Mouse (Mus musculus) lung, postnatal 4 days (tissue): ENCODE results near the gene Bub3.

Experiments
- DNase-seq, 2 experiments: peaks; one replicate each; pipeline ENCODE4 v3.0.0; 2021

Bub3 gene

DNA sequence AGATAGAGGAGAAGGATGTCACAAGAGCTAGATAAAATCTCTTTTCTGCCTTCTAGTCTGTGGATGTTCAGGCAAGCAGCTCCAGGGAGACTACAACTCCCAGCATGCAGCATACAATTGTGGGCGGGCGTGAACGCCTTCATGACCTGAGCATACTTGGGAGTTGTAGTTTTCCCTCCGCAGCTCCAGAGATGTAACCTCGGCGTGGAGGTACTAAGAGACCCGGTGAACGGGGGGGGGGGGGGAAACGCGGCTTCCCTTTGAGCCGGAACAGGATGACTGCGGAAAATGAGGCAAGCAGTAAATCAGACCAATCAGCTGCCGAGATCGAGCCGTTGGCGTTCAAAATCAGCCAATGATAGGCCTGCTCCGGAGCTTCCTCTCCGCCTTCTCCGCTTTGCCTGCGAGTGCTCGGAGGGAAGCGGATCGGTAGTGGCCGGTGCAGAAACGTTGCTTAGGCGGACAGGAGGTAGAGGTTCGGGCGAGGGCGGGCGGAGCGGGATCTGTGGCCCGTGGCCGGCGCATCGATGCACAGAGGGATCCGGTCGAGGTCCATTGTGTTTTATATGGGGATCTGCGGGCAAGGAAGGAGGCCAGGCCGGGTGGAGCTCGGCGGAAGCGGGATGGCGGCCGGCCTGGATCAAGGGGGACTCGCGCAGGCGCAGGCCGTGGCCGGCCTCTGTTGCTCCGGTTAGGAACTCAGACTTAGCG is at the start of gene Bub3:
Gene Bub3 (plus strand): TSS at position 237 of the 711 bp plus-strand sequence.
- peak; percentile 92 to 95 for DNase-seq

- peak; percentile 80 to 87 for DNase-seq
Observed at GRCm38 (mm10) chr7:131539979-131540378, 20.0 kb upstream of the Bub3 start.

DNA sequence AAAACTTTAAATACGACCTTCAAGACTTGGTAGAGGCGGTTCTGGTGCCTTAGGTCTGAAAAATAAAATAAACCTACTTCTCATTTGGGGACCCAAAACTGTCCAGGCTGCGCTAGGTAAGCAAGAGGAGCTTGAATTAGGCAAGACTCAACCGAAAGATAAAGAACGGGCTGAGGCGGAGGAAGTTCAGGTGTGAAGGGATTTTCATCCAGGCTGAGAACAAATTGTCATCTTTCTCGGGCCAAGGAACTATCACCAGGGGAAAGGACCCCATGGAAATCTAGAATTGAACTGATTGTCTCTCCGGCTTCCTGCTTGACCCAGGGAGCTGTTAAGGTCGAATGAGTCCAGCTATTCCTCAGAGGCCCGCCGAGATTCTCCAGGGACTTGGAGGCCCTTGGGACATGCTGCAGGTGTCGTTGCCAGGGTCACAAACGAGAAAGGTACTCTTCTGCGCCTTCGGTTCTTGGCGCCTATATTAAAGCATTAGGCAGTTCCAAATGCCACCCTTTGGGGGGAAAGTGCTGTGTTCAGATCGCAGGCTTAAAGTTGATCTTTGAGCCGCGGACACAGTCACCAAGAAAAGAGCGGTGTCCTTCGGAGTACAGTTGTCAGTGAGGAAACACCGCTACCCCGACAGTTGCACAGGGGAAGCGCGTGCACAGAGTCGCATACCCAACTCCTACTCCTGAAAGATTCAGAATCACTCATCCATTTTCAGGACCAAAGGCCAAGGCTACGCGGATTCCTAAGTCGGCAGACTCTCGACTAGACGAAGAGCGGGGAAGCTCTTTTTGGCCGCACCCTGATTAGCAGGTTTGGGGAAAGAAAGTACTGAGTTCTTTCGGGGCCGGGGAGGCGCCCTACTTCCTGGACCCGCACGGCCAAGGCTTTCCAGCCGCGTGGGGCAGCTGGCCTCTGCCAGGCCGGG is 18.6 kb upstream of the Bub3 start:
- DNase-seq: no peak

GRCm38 (mm10) chr7:131542115-131542871 is 17.7 kb upstream of the Bub3 start, which contains the start of gene Hmx3:
Gene Hmx3 (plus strand): TSS chr7:131542867.
- peak in 1 of 2 experiments; percentile 26 for DNase-seq

- no peak for DNase-seq
Observed at GRCm38 (mm10) chr7:131542872-131543622, 17.0 kb upstream of the Bub3 start.

DNA sequence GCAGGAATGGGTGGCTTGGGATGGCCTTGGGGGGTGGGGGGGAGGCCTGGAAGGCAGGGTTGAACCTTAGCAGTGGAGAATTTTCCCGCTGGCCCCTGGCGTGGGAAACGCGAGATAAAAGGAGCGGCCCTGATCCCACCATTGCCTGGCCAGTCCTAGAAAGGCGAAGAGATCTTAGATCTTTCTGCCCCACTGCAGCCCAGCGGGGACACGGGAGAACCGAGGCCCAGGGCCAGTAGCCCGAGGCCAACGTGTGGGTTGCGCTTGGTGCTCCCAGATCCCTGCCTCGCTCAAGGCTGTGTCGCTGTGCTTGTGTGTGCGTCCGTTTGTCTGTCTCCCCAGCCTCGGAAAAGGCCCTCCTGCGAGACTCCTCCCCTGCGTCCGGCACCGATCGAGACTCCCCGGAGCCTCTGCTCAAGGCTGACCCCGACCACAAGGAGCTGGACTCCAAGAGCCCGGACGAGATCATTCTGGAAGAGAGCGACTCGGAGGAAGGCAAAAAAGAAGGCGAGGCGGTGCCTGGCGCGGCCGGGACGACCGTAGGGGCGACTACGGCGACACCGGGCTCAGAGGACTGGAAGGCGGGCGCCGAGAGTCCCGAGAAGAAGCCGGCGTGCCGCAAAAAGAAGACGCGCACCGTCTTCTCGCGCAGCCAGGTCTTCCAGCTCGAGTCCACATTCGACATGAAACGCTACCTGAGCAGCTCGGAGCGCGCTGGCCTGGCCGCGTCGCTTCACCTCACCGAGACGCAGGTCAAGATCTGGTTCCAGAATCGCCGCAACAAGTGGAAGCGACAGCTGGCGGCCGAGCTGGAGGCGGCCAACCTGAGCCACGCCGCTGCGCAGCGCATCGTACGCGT is 16.2 kb upstream of the Bub3 start:
- peak; percentile 20 to 26 for DNase-seq

DNA sequence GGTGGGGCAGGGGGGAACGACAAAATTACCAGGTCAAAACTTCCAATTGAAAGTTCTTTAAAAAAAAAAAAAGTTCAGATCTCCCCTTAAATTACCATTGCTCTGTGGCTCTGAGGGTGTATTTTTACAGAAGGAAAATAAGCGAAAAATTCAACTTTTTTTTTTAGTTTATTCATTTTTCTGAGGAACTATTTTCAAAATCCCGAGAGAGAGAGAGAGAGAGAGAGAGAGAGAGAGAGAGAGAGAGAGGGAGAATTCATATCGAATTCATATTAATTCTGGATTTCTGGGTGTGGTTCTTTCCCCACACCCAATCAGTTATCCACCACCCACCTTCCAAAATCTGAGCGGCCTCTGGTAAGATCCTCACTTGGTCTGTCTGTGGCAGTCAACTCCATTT is 15.2 kb upstream of the Bub3 start:
- no peak for DNase-seq

GRCm38 (mm10) chr7:131545701-131546385 is 14.2 kb upstream of the Bub3 start:
- DNase-seq: no peak

- DNase-seq: no peak
Observed at GRCm38 (mm10) chr7:131546423-131546822, 13.6 kb upstream of the Bub3 start.

DNA sequence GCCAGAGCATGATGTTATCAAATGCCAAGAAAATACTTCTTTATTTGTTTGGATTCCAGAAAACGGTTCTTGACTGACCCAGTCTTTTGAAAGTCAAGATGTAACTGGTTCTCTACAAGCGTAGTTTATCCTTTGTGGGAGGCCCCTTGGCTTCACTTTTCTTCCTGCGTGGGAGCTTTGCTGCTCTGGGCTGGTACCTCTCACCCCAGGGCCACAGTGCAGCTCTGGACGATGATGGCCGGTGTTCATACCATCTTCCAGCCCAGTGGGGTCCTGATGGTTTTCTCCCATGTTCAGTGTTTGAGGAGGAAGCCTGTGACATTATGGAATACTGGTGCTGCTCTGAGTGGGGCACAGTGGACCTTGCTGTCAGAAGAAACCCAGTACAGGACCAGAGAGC is 12.5 kb upstream of the Bub3 start:
- DNase-seq: no peak

DNA sequence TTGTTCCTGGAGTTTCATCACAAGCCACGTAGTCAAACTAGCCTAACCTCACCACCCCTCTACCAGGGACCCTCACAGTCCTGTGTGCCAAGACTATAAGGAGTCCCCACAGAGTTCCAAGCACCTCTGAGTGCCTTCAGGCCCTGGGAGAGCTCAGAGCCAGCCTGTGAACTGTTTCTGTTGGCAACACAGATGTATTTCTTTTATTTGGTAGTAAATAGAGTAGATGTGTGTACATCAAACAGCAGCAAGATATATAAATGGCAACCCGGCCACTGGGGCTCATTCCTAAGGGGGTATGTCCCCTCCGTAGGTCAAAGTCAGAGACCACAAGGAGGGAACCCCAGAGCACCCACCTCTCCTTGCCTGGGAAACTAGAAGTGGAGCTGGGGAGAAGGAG is 11.5 kb upstream of the Bub3 start, which contains the start of gene Hmx2:
Gene Hmx2 (plus strand): TSS at position 301 of the 400 bp plus-strand sequence.
- DNase-seq: no peak

GRCm38 (mm10) chr7:131551471-131551870 is 8.6 kb upstream of the Bub3 start:
- no peak for DNase-seq

DNA sequence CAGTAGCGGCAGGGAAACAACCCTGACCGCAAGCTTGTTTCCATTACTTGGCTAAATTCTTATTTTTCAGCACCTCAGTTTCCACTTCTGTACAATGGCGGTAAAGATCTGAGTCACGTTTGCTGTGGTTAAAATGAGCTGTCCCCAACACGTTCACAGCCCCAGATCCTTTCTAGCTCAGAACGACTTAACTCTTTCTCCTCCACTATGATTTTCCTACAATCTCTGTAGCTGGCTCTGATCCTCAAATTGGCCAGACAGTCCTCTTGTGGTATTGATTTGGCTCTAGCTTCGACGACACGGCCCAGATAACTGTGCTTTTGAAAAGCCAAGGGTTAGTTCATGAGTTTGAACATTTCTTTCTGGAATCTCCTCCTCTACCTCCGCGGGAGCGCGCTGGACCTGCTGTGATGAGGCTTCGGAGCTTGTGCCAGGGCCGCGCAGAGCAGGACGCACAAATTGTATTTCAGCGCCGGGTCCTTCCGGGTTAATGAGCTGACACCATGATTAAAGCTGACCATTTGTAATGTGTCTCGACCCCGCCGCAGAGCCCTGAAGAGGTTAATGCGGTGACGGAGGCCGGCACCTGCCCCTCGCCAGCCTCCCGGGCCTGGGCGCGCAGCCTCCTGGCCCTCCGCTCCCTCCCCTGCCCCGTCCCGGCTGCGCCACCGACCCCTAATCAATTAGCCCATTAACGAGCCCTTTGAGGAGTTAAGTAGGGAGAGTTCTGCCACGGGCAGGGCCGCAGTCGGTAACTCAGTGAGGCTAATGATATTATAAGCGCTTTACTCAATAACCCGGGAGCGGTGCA is 7.9 kb upstream of the Bub3 start:
- no peak for DNase-seq

GRCm38 (mm10) chr7:131552781-131553180 is 7.2 kb upstream of the Bub3 start:
- no peak for DNase-seq

DNA sequence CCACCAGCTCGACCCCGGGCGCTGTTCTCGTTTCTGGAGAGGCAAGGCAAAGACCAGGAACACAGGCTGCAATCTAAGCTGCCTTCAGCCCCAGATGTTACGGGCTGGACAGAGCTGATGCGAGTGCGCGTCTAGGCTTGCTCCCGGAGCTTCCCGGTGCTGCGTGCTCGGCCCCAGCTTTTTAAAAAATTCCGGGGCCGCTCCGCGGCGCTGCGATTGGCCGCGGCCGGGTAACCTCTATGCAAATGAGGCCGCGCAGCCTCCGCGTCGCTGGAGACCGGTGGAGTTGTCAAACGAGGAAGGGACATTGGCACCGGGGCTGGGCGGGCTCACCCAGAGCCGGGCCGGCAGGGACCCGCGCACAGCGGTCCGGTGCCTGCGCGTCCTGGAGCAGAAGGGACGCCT is 6.2 kb upstream of the Bub3 start:
- DNase-seq: peak; percentile 52 to 55

DNA sequence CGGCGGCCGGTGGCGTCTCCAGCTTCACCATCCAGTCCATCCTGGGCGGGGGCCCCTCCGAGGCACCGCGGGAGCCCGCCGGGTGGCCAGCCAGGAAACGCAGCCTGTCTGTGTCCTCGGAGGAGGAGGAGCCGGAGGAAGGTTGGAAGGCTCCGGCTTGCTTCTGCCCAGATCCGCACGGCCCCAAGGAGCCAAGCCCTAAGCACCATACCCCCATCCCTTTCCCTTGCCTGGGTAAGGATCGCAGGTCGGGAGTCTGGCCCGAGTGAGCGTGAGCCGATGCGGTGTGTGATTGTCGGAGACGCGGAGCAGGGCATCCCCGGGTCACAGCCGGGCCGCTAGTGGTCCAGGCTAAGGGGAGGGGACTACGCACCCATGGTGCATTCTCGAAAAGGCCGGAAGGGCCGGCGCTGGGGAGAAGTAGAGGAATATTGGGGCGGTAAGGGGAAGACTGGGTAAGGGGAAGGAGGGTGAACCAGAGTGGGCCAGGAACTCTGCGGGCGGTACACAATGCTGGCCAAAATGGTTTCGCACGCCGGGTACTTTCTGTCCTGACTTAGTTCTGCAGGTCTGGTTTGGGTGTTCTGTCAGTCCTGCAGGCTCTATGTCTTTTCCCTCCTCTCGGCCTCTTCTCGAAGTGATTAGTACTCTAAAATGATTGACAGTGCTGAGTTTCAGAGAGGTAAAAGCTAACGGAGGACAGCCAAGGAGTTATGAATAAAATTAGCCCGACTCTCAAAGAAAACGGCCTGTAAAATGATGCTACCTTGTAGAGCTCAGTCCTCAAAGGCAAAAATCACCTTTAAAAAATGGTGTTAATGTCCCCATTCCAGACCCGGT is 5.5 kb upstream of the Bub3 start:
- DNase-seq: peak; percentile 22 to 27

GRCm38 (mm10) chr7:131555301-131556081 is 4.5 kb upstream of the Bub3 start:
- DNase-seq: peak; percentile 33 to 36

- DNase-seq: no peak
Observed at GRCm38 (mm10) chr7:131556116-131556515, 3.9 kb upstream of the Bub3 start.
